Mouse (Mus musculus) kidney, postnatal 25 days (tissue): Measurements from ENCODE around the gene Rftn1.

Experiments used
- DNase-seq, 2 experiments: peaks; one replicate each; pipeline ENCODE4 v3.0.0; 2021; ENCODE audit warnings: mixed read lengths in 2 of 2

Rftn1 gene

GRCm38 (mm10) chr17:50020211-50021001 is 170.1 kb downstream of the Rftn1 start:
- no peak for DNase-seq

- DNase-seq, result no peak
Measured at GRCm38 (mm10) chr17:50019819-50020210, 170.7 kb downstream of the Rftn1 start.

GRCm38 (mm10) chr17:50019090-50019489 is 171.4 kb downstream of the Rftn1 start:
- DNase-seq, result no peak

- no peak for DNase-seq
Measured at GRCm38 (mm10) chr17:50014708-50015107, 175.8 kb downstream of the Rftn1 start.

GRCm38 (mm10) chr17:50013848-50014247 is 176.6 kb downstream of the Rftn1 start:
- no peak for DNase-seq

- DNase-seq, result no peak
Measured at GRCm38 (mm10) chr17:50010096-50010495, 180.4 kb downstream of the Rftn1 start.

GRCm38 (mm10) chr17:50006721-50007351 is 183.6 kb downstream of the Rftn1 start:
- no peak for DNase-seq

GRCm38 (mm10) chr17:50006338-50006720 is 184.1 kb downstream of the Rftn1 start:
- no peak for DNase-seq

- DNase-seq, result no peak
Measured at GRCm38 (mm10) chr17:50003156-50003555, 187.3 kb downstream of the Rftn1 start.

- no peak for DNase-seq
Measured at GRCm38 (mm10) chr17:50002171-50002570, 188.3 kb downstream of the Rftn1 start.

- no peak for DNase-seq
Measured at GRCm38 (mm10) chr17:50001754-50002153, 188.7 kb downstream of the Rftn1 start.

- no peak for DNase-seq
Measured at GRCm38 (mm10) chr17:50000580-50000979, 189.9 kb downstream of the Rftn1 start.

GRCm38 (mm10) chr17:49996626-49997152 is 193.8 kb downstream of the Rftn1 start:
- peak; percentile 6 to 47 for DNase-seq

- no peak for DNase-seq
Measured at GRCm38 (mm10) chr17:49996097-49996496, 194.4 kb downstream of the Rftn1 start.

- no peak for DNase-seq
Measured at GRCm38 (mm10) chr17:49995226-49995625, 195.2 kb downstream of the Rftn1 start.

GRCm38 (mm10) chr17:49993631-49994030 is 196.8 kb downstream of the Rftn1 start:
- no peak for DNase-seq

GRCm38 (mm10) chr17:49992625-49993603 is 197.6 kb downstream of the Rftn1 start:
- DNase-seq, result no peak

- no peak for DNase-seq
Measured at GRCm38 (mm10) chr17:49989583-49989982, 200.9 kb downstream of the Rftn1 start.

- no peak for DNase-seq
Measured at GRCm38 (mm10) chr17:49987095-49987494, 203.4 kb downstream of the Rftn1 start.

- DNase-seq, result no peak
Measured at GRCm38 (mm10) chr17:49983478-49983877, 207.0 kb downstream of the Rftn1 start.

- no peak for DNase-seq
Measured at GRCm38 (mm10) chr17:49982611-49983390, 207.7 kb downstream of the Rftn1 start.

GRCm38 (mm10) chr17:49981591-49981990 is 208.9 kb downstream of the Rftn1 start:
- DNase-seq, result no peak
